Mouse (Mus musculus) layer of hippocampus, postnatal 10 days (tissue): ENCODE results near the gene Ppfia1. TPM values are rescaled to one million over a fixed set of nuclear protein-coding genes. Genes with fewer than 3 reads are reported as not detected.

Experiments used
- DNase-seq, 2 experiments: peaks; one replicate each; pipeline ENCODE4 v3.0.0; 2021; ENCODE audit warnings: low spot score in 2 of 2
- total RNA-seq, 2 experiments: library from RNA; stranded (reverse); gene quantifications; 2 replicates each; pipeline ENCODE4 v1.2.3; 2021

Gene Ppfia1
- total RNA-seq, 2 experiments from 2014 or later, result 35.8 to 41.2 TPM

GRCm38 (mm10) chr7:144550811-144551210 is 2.7 kb downstream of the Ppfia1 start:
- no peak for DNase-seq

- no peak for DNase-seq
Measured at GRCm38 (mm10) chr7:144549904-144550566, 3.5 kb downstream of the Ppfia1 start.

GRCm38 (mm10) chr7:144545231-144545630 is 8.3 kb downstream of the Ppfia1 start:
- no peak for DNase-seq

GRCm38 (mm10) chr7:144541351-144541750 is 12.2 kb downstream of the Ppfia1 start:
- DNase-seq, result no peak

GRCm38 (mm10) chr7:144539146-144539545 is 14.4 kb downstream of the Ppfia1 start:
- no peak for DNase-seq

GRCm38 (mm10) chr7:144538030-144538644 is 15.4 kb downstream of the Ppfia1 start:
- DNase-seq, result peak in 1 of 2 experiments; percentile 37

GRCm38 (mm10) chr7:144536367-144536766 is 17.2 kb downstream of the Ppfia1 start:
- DNase-seq, result no peak

GRCm38 (mm10) chr7:144534773-144535172 is 18.8 kb downstream of the Ppfia1 start:
- DNase-seq, result no peak

GRCm38 (mm10) chr7:144531585-144532378 is 21.7 kb downstream of the Ppfia1 start:
- no peak for DNase-seq

GRCm38 (mm10) chr7:144529851-144530250 is 23.7 kb downstream of the Ppfia1 start:
- DNase-seq, result no peak

GRCm38 (mm10) chr7:144527723-144528221 is 25.8 kb downstream of the Ppfia1 start:
- DNase-seq, result no peak

GRCm38 (mm10) chr7:144526649-144527048 is 26.9 kb downstream of the Ppfia1 start:
- DNase-seq, result no peak

GRCm38 (mm10) chr7:144524427-144525191 is 28.9 kb downstream of the Ppfia1 start:
- DNase-seq, result no peak

- DNase-seq, result no peak
Measured at GRCm38 (mm10) chr7:144523415-144523814, 30.1 kb downstream of the Ppfia1 start.

GRCm38 (mm10) chr7:144521927-144522326 is 31.6 kb downstream of the Ppfia1 start:
- DNase-seq, result no peak

GRCm38 (mm10) chr7:144519852-144520251 is 33.7 kb downstream of the Ppfia1 start:
- no peak for DNase-seq

GRCm38 (mm10) chr7:144516711-144517110 is 36.8 kb downstream of the Ppfia1 start:
- no peak for DNase-seq

GRCm38 (mm10) chr7:144509090-144509489 is 44.4 kb downstream of the Ppfia1 start:
- DNase-seq, result no peak

- DNase-seq, result no peak
Measured at GRCm38 (mm10) chr7:144506807-144507206, 46.7 kb downstream of the Ppfia1 start.

GRCm38 (mm10) chr7:144503959-144504358 is 49.6 kb downstream of the Ppfia1 start:
- no peak for DNase-seq

GRCm38 (mm10) chr7:144492931-144493330 is 60.6 kb downstream of the Ppfia1 start:
- no peak for DNase-seq
